Mouse (Mus musculus) layer of hippocampus, postnatal 14 days (tissue): Measurements from ENCODE around the gene Lonp1. TPM values are rescaled to one million over a fixed set of nuclear protein-coding genes. Genes with fewer than 3 reads are reported as not detected.

ENCODE experiments used
- DNase-seq, 2 experiments: peaks; one replicate each; pipeline ENCODE4 v3.0.0; 2021 to 2022; ENCODE audit warnings: low spot score in 2 of 2, mixed read lengths in 1 of 2
- total RNA-seq, 2 experiments: library from RNA; stranded (reverse); gene quantifications; 2 replicates each; pipeline ENCODE4 v1.2.3; 2021

Gene Lonp1
- total RNA-seq, 2 experiments from 2014 or later = 65.4 to 68.3 TPM

DNA sequence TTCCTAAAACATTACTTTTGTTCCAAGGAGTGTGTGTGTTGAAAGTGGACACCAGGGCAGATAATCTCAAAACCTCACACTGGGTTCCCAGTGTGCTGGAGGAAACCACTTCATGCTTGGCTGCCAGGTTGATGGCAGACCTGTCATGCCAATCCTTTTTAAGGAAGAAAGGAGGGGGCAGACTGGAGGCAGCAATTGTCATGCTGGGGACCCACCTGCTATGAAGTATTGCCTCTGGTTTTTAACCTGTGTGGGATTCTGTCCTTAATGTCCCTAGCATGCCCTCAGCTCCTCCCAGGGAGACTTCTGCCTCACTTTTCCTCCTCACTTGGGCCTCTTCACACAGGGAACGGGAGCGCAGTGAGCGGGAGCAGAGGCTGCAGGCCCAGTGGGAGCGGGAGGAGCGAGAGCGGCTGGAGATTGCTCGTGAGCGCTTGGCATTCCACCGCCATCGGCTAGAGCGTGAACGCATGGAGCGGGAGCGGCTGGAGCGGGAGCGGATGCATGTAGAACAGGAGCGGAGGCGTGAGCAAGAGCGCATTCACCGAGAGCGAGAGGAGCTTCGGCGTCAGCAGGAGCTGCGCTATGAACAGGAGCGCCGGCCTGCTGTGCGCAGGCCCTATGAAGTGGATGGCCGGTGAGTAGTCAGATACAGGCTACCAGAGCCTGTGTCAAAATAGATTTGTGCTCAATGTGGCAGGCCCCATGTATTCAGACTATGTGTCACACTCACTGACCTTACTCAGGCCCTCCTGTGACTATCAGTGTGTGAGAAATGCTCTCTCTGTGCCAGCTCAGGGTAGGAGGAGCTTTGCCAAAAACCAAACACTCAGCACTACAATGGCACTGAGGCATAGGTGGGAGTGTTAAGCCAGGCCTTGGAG is 23.3 kb downstream of the Lonp1 start:
- no peak for DNase-seq

DNA sequence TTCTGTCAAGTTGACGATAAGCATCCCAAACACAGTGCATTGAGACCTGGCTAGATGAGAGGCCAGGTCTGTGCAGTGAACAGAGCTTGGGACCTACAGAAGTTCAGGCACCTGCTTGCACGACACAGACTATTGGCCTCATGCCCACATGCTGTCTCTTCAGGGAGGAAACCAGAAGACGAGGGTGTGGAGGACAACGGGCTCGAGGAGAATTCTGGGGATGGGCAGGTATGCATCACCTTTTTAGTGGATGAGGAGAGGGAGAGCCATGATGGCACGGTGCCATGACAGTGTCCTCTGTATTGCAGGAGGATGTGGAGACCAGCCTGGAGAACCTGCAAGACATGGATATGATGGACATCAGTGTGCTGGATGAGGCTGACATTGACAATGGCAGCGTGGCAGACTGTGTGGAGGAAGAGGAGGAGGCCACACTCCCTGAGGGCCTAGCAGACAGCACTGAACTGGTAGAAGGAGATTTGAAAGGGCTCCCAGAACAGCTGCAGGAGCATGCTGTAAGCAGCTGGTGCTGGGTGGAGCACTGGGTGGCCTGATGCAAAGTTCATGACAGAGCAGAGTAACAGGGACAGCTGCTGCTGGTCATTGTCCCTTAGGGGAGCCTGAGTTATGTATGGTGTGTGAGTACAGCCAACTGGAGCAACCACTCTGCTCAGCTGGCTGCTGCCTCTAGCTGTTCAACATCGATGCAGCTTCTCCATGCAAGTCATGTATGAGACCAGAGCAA is 33.0 kb downstream of the Lonp1 start:
- no peak for DNase-seq

DNA sequence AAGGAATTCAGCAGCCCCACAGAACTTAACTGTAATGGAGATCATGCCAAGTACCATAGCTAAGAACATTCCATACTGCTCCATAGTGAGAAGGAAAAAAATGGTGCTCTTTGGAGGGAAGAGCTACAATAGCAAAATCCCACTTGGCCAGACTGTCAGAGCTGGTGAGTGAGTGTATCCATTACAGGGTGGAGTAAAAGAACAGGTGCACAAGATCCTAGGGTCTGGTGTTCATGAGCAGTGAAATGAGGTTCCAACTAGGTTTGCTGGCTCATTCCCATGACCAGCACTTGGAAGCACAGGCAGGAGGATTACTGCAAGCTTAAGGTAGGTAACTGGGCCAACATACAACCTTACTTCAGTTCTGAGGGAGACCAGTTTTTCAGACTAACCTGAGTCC is 34.1 kb downstream of the Lonp1 start:
- DNase-seq = no peak

- no peak for DNase-seq
Measured at GRCm38 (mm10) chr17:56588921-56589320, 37.8 kb downstream of the Lonp1 start.

- no peak for DNase-seq
Measured at GRCm38 (mm10) chr17:56587773-56588172, 38.9 kb downstream of the Lonp1 start.

- no peak for DNase-seq
Measured at GRCm38 (mm10) chr17:56585171-56585821, 41.4 kb downstream of the Lonp1 start.

GRCm38 (mm10) chr17:56584257-56585130 is 42.2 kb downstream of the Lonp1 start, which contains the start of the genes Safb2 and Safb:
TSS of gene Safb2 (minus strand) at chr17:56584585.
TSS of gene Safb (plus strand) at chr17:56584825.
- peak; percentile 99 to 100 for DNase-seq

DNA sequence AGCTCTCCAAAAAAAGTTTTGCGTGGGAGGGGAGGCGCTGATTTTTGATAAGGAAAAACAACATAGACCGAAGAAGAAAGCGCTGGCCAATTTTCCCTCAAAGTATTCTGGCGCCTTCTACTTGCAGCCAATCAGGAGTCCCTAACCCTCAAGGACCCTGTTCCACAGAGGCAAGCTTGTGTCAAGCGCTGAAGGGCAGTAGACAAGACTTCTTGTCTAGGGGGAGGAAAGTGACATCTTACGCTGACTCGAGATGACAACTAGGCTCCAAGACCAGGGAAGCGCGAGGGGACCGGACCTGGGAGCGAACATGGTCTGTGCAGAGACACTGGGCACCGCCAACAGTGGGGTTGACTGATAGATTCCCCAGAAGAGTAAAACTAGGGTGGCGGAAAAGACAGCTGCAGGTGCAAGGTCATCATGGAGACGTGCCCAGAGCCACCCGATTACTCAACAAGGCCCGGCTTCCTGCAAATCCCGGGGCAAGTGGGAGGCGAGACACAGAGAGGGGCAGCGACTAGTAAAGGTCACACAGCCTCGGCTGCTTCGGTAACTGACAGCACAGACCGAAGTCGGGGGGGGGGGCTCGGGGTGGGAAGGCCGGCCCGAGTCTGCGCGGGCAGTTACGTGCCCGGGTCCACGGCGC is 43.0 kb downstream of the Lonp1 start:
- DNase-seq = peak; percentile 29 to 49

DNA sequence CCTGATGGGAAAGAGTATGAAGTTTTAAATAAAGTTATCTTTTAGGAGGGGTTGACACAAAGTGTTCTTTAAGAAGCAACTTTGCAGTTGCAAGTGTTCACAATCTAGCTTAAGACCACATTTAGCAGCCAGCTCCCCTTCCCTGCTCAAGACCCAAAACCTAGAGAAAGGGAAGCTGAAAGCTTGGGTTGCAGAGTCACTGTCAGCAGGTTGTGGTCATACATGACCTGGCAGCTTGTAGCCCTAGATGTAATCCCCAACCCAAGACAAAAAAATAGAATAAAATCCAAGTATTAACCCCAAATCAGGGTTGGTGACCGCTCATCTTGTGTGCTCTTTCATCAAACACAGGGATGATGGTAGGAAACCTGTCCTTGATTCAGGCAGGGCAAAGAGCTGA is 43.6 kb downstream of the Lonp1 start:
- DNase-seq = no peak

GRCm38 (mm10) chr17:56572939-56573338 is 53.7 kb downstream of the Lonp1 start:
- DNase-seq = no peak

DNA sequence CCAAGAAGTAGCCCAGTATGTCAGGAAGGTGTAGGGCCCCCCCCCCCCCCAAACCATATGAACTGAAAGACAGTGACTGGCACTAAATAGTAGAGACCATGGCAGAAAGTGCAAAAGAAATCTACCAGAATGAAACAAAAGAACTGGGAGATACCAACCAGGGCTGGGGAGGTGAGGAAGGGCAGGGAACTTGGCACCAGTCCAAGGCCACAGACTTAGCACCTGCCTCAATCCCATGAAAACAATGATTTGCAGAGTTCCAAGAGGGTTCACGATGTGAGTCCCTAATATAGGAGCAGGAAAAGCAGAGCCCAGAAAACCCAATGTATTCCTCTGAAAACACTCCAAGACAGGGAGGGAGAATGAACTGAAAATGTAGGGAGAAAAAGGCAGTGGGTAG is 54.5 kb downstream of the Lonp1 start:
- no peak for DNase-seq

DNA sequence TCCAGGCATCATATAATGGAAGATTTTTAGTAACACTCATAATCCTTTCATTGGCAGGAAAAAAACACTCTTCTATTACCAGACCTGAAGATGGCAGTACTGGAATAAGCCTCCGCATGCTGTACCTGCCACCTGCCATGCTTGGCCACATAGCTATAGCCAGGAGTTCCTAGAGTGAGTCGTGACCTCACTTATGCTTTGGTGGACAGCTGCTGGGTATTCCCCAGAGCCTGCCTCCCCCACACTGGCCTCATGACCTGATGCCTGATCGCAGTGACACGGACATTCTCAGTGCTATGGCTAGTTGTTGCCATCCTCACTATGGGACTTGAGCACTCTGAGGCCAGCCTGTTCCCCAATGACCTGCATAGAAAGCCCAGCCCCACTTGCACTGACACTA is 56.4 kb downstream of the Lonp1 start:
- DNase-seq = no peak

DNA sequence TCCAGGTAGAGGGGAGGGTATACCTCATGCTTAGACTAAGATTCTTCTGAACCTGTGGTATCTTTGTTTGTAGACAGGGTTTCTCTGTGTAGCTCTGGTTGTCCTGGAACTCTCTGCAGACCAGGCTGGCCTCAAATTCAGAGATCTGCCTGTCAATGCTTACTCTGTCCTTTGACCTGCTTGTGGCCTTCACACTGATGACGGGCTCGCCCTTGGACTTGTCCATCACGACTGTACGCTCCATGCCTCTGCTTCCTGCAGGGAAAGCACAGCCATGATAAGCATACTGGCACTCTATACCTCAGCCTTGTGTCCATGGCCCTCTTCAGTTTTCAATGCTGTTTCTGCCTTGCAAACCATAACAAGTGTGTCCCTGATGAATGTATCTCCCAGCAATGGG is 59.3 kb downstream of the Lonp1 start:
- no peak for DNase-seq

- no peak for DNase-seq
Measured at GRCm38 (mm10) chr17:56566918-56567317, 59.8 kb downstream of the Lonp1 start.

DNA sequence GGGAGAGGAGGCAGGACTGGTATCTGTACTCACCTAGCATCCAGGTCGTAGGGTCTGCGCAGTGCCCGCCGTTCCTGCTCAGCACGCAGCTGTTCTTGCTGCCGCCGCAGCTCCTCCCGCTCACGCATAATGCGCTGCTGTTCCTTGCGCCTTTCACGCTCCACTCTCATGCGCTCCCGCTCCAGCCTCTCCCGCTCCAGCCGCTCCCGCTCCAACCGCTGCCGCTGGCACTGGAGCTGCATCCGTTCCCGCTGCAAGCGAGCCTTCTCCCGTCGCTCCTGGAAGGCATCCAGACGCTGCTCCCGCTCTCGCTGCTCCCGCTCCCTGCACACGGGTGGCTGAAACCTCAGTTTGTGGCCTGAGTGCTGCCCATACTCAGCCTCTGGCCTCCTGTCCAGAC is 60.4 kb downstream of the Lonp1 start:
- no peak for DNase-seq

Other genes with a start within 250 kb of the Lonp1 start
- gene Ptprs, start 150.4 kb downstream of the Lonp1 start, total RNA-seq = 100 to 1,000 TPM; 771 to 772 TPM
- not detected for gene Znrf4, start 114.5 kb downstream of the Lonp1 start, total RNA-seq
- gene Gm20219, start 72.5 kb downstream of the Lonp1 start, total RNA-seq = 1 to 10 TPM; 1.9 to 2.1 TPM
- 100 to 1,000 TPM; 127 TPM for gene Safb2, start 42.3 kb downstream of the Lonp1 start, total RNA-seq
- 100 to 1,000 TPM; 131 to 147 TPM for gene Safb, start 42.1 kb downstream of the Lonp1 start, total RNA-seq
- gene 2410015M20Rik, start 17.1 kb downstream of the Lonp1 start, total RNA-seq = 100 to 1,000 TPM; 151 to 160 TPM
- gene Rpl36, start 13.5 kb downstream of the Lonp1 start, total RNA-seq = 100 to 1,000 TPM; 403 to 409 TPM
- gene Catsperd, start 1.3 kb upstream of the Lonp1 start, total RNA-seq = under 1 TPM; 0.48 to 0.86 TPM
- gene Ranbp3, start 46.4 kb upstream of the Lonp1 start, total RNA-seq = 10 to 100 TPM; 83.9 to 85.3 TPM
- 100 to 1,000 TPM; 220 to 270 TPM for gene Ndufa11, start 90.9 kb upstream of the Lonp1 start, total RNA-seq
- gene Vmac, start 91.1 kb upstream of the Lonp1 start, total RNA-seq = 10 to 100 TPM; 10.4 to 12.5 TPM
- 1 to 10 TPM; 2.1 to 3.0 TPM for gene Nrtn, start 130.6 kb upstream of the Lonp1 start, total RNA-seq
- 10 to 100 TPM; 60.9 to 66.3 TPM for gene Dus3l, start 137.9 kb upstream of the Lonp1 start, total RNA-seq
- gene Prr22, start 143.4 kb upstream of the Lonp1 start, total RNA-seq = under 1 TPM; 0.35 to 0.57 TPM
- 1 to 10 TPM; 3.0 to 4.2 TPM for gene Rfx2, start 204.1 kb upstream of the Lonp1 start, total RNA-seq
- not detected for gene Acsbg2, start 247.6 kb upstream of the Lonp1 start, total RNA-seq
- under 1 TPM; 0.24 to 0.28 TPM for gene 1700061G19Rik, start 248.6 kb upstream of the Lonp1 start, total RNA-seq